Mouse (Mus musculus): Measurements from ENCODE around the gene Shld2. TPM values are rescaled to one million over a fixed set of nuclear protein-coding genes. Genes with fewer than 3 reads are reported as not detected.
A peak's percentile ranks its signal among the peaks of the same experiment; 100 is the strongest.
"Not testable (repeated sequence)": the region's sequence is repeated elsewhere in the genome, so short reads cannot be mapped to it uniquely, and the experiment has no call there.

The Shld2 gene
- total RNA-seq, 2 experiments from 2014 or later = 9.2 to 9.5 TPM

DNA sequence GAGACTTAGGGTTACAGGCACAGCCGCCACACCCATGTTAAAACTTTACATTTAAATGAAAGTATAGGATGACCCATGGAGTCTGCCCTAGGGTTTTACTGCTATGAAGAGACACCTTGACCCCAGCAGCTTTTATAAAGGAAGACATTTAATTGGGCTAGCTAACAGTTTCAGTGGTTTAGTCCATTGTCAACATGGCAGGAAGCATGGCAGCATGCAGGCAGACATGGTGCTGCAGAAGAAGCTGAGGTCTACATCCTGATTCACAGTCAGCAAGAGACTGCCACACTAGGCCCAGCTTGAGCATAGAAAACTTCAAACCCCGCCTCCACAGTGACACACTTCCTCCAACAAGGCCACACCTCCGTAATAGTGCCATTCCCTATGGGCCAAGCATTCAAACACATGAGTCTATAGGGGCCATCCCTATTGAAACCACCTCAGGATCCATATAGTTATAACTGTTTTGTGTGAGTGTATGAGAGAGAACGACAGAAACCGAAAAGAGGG is 13.3 kb upstream of the Shld2 start:
- DNase-seq (ENCODE audit: low spot score in 2 of 2) = no peak

DNA sequence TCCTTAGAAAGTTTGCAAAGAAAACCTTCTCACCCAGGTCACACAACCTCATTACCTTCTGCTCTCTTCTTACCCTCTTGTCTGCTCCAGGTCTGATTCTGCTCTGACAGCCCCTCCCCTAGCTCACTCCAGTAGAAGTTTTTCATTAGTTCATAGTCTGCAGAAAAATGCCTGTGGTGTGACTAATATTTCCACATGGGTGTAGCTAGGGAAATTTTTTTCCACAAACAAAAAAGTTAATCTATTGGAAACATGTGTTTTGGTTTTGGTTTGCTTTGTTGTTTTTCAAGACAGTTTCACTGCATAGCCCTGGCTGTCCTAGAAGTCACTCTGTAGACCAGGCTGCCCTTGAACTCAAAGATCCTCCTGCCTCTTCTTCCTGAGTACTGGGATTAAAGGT is 7.8 kb upstream of the Shld2 start:
- DNase-seq (ENCODE audit: low spot score in 2 of 2) = no peak

DNA sequence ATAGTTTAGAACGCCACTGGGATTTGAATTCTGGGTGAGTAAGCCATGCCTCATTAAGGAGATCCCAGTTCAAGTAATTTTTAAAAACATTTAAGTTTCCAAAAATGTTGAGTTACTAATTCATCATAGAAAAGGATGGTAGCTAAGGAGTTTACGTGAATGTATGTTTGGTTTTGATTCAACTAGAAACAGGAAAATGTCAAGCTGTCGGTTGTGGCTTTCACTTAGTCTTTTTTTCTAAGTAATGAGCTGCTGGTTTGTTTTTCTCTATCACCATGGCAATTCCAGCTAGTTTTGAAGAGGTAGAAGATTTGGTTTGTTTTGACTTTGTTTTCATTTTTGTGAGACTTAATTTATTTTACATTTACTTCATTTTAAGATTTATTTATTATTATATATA is 7.1 kb upstream of the Shld2 start:
- DNase-seq (ENCODE audit: low spot score in 2 of 2) = no peak

DNA sequence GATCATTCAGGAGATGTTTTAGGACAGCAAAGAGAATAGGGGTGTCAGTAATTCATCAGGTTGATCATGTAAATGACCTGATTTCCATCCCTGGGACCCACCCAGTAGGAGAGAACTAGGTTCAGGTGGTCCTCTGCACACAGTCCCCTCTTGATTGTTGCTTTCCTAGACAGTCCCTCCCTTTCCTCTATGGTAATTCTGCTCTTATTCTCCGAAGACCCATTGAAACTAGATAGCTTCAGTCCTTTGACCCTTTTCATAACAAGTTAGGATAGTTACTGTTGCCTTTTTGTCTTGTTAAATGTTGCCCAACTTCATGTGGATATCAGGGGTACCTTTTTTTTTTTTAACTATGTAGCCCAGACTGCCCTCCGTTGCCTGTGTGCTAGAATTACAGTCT is 6.1 kb upstream of the Shld2 start:
- no peak for DNase-seq (ENCODE audit: low spot score in 2 of 2)

DNA sequence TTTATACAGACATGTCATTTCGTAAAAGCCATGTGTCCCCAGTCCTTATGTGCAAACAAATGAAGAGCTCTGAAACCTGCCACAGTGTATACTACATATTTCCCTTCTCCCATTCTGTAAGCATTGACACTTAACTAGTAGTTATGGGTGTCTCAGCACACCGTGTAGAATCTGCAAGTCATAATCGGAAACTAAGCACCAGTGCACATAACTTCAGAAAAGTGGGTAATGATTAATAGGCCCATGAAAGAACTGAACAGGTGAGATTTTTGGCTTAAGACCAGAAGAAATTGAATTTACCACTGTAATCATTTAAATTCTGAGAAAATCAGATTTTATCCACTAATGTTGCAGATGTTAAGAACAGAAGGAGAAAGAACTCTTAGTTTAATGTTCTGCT is 4.5 kb upstream of the Shld2 start:
- no peak for DNase-seq (ENCODE audit: low spot score in 2 of 2)

DNA sequence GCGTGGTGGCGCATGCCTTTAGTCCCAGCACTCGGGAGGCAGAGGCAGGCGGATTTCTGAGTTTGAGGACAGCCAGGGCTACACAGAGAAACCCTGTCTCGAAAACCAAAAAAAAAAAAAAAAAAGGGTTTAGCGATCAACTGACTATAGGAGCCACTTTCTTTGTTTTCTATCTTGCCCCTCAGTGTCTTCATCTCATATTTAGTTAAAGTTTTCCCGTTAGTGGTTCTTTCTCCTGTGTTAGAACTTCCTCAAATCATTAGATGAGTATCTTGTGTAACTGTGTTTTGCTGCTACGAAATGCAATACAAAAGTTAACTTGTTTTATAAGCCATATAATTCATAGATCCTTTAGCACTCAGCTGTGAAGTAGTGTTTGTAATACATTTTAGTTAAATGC is 4.1 kb upstream of the Shld2 start:
- not testable (repeated sequence) for DNase-seq (ENCODE audit: low spot score in 2 of 2)

GRCm38 (mm10) chr14:34313612-34314011 is 3.3 kb upstream of the Shld2 start:
- no peak for DNase-seq (ENCODE audit: low spot score in 2 of 2)

DNA sequence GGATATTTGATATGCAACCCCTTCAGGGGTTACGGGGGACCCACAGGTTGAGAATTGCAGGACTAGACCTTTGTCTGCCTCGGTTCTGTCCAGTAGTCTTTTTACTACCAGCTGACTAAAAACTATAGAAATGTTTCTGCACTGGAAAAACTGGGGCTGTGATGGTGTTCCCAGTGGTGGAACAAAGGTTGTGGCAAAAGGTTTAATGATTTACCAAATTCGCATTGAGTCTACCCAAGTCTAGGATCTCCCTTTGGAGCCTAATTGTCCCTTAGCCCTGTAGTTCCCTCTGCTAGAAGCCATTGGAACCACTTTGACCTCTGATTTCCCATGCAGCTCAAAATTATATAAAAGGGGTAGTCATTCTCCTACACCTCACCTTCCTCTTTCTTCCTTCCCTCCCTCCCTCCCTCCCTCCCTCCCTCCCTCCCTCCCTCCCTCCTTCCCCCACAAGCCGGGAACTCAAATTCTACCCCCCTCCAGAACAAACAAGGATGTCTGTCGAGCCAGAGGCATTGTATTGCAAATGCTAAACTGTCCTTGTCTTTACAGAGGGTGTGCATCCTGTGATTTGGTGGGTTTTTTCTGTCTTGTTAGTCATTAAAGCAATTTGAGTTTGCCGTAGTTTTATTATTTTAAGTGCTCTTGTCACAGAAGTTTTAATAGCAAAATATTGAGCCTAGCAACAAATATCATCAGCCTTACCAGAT is 2.2 kb upstream of the Shld2 start:
- DNase-seq (ENCODE audit: low spot score in 2 of 2) = no peak

DNA sequence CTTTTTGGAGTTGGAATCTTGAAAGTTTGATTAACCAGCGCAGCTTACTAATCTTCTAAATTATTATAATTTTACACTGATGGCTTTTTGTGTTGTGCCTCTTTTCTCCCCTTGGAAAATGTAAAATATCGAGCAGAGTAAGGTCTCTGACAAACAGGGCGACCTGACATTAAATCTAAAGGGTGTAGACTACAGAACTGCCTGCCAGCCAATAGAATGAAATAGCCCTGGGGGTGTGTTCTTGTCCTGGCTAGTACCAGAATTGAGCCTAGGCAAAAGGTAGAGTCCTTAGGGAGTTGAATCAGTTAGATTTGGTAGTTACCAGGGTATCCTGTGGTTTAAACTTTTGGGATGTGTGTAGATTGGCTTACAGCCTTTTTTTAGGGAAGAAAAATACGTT is 1.4 kb upstream of the Shld2 start:
- no peak for DNase-seq (ENCODE audit: low spot score in 2 of 2)

GRCm38 (mm10) chr14:34311021-34311631 is 833 bp upstream of the Shld2 start:
- peak in 1 of 2 experiments; percentile 62 for DNase-seq (ENCODE audit: low spot score in 2 of 2)

- DNase-seq (ENCODE audit: low spot score in 2 of 2) = no peak
Measured at GRCm38 (mm10) chr14:34309907-34310233, 423 bp downstream of the Shld2 start.

DNA sequence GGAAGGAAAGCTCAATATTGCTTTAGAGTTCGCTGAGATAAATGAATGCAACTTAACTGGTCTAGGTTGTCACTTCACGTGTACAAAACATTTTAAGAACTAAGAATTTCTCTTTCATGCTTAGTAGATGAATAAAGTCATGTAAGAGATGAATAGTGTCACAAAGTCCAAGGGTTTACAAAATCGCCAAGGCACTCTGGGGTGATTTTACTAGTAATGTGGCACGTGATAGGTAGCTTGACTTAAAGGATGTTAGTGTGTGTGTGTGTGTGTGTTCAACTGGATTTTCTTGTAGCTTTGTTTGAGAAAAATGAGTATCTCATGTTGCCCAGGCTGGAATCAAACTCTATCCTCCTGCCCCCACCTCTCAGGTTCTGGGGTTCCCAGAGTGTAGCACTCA is 1.0 kb downstream of the Shld2 start:
- no peak for DNase-seq (ENCODE audit: low spot score in 2 of 2)

GRCm38 (mm10) chr14:34303265-34303680 is 7.0 kb downstream of the Shld2 start:
- DNase-seq (ENCODE audit: low spot score in 2 of 2) = no peak

- no peak for DNase-seq (ENCODE audit: low spot score in 2 of 2)
Measured at GRCm38 (mm10) chr14:34302681-34303242, 7.5 kb downstream of the Shld2 start.

GRCm38 (mm10) chr14:34298871-34299700 is 11.2 kb downstream of the Shld2 start:
- DNase-seq (ENCODE audit: low spot score in 2 of 2) = no peak

- no peak for DNase-seq (ENCODE audit: low spot score in 2 of 2)
Measured at GRCm38 (mm10) chr14:34297634-34298033, 12.7 kb downstream of the Shld2 start.

DNA sequence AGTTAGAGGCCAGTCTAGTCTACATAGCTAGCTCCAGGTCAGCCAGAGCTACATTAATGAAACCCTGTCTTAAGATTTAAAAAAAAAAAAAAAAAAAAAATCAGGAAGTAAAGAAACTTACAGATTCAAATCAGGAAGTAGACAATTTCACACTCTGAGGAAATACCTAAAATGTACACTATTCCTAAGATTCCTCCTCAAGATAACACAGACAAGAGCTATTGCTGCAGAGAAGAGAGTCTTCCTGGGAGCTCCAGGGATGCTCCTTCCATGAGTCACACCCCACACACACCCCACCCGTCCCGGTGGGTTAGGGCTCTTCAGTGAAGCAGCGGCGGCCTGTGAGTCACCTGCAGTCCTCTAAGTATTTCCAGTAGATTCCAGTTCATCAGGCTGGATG is 13.3 kb downstream of the Shld2 start:
- DNase-seq (ENCODE audit: low spot score in 2 of 2) = peak in 1 of 2 experiments; percentile 21

DNA sequence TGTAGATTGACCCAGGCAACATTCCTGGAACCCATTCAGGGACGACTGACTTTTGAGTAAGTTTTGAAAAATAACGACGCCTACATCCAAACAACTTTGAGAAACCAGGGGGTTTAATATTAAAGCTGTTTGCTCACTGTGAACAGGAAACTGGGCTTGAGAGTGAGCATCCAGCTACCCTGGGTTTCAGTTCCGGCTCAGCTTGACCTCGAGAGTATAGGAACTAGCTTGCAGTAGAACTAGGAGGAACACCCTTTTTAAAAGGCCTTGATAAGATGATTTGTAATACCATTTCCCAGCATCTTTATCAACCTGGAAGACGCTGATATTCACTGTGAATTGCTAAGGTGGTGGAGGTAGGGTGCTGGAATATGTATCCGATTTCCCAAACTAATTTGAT is 13.9 kb downstream of the Shld2 start:
- no peak for DNase-seq (ENCODE audit: low spot score in 2 of 2)

GRCm38 (mm10) chr14:34293641-34294040 is 16.7 kb downstream of the Shld2 start:
- no peak for DNase-seq (ENCODE audit: low spot score in 2 of 2)

GRCm38 (mm10) chr14:34290229-34290628 is 20.1 kb downstream of the Shld2 start:
- DNase-seq (ENCODE audit: low spot score in 2 of 2) = no peak

DNA sequence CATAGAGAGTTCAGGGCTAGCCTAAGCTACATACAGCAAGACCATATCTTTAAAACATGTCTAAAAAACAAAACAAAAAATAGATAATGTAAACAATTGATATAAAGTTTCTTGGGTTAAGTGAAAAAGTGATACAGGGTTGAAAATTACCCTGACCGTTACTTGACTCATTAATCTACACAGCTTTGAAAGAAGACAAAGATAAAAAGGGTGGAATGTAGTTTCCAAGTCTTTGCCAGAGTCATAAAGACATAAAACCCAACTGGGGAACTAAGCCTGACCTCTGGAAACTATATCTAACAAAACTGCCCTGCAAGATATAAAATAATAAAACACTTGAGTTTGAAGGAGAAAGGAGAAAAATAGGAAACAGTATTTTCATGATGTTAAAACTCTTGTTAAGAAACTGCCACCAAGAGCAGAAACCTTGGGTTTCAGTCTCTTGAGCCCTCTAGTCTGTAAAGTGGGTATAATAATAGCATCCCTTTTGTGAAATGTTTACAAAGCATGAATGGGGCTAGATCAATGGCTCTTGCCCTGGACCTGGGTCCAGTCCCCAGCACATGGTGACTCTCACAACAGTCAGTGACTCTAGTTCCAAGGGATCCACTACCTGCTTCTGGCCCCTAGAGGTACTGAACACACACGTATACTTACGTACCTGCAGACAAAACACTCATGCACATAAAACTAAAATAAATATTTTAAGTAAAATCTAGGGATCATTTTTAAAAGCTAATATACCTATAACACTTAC is 20.9 kb downstream of the Shld2 start:
- no peak for DNase-seq (ENCODE audit: low spot score in 2 of 2)
